Mouse (Mus musculus): Measurements from ENCODE around the gene Gm20517. TPM values are rescaled to one million over a fixed set of nuclear protein-coding genes. Genes with fewer than 3 reads are reported as not detected.

Gene Gm20517
- polyA plus RNA-seq, 2 experiments, result 0.86 TPM

GRCm38 (mm10) chr17:47601389-47601755, 10.0 kb upstream of the Gm20517 start:
- H3K4me3 ChIP-seq (ENCODE audit: insufficient read depth in 1 of 2, low read depth in 2 of 2, low read length in 2 of 2), result no peak overlapping the region
- TF ChIP-seq CTCF (IDR thresholded peaks at IDR 0.05; ENCODE audit: low read depth), result no peak
- no peak for TF ChIP-seq EP300 (IDR thresholded peaks at IDR 0.05; ENCODE audit: low read depth)
- H3K4me1 ChIP-seq (replicated peaks; ENCODE audit: control insufficient read depth in 2 of 2, insufficient read depth in 2 of 2, low read length in 1 of 2), result peaks cover 24 to 37% of the 10 kb centered on the region in 2 experiments
- no peaks in the 10 kb centered on the region for H3K27me3 ChIP-seq (ENCODE audit: control insufficient read depth, insufficient read depth, low read length)
- DNase-seq (ENCODE audit: low read depth in 3 of 3, low spot score in 3 of 3) (no peak), ATAC-seq (ENCODE audit: insufficient read depth) (no peak)
- no peak overlapping the region for H3K4me2 ChIP-seq (ENCODE audit: low read depth)
- no peak overlapping the region for H3K9ac ChIP-seq (replicated peaks)
- no peaks in the 10 kb centered on the region for H3K9me3 ChIP-seq (ENCODE audit: control insufficient read depth, low read length)
- no peak overlapping the region; the same call in 1 of the 2 replicates for H3K27ac ChIP-seq
- peaks cover 82% of the 10 kb centered on the region for H3K36me3 ChIP-seq (replicated peaks; ENCODE audit: control insufficient read depth, insufficient read depth, low read depth)
- WGBS (ENCODE audit: insufficient replicate concordance), result 85% methylated on average over 10 of the region's 10 CpGs

- peaks cover 15 to 28% of the 10 kb centered on the region in 2 experiments for H3K4me1 ChIP-seq (replicated peaks; ENCODE audit: control insufficient read depth in 2 of 2, insufficient read depth in 2 of 2, low read length in 1 of 2)
- no peak overlapping the region for H3K9ac ChIP-seq (replicated peaks)
- WGBS (ENCODE audit: insufficient replicate concordance), result 85% methylated on average over 11 of the region's 11 CpGs
- ATAC-seq (ENCODE audit: insufficient read depth), result no peak
- H3K27me3 ChIP-seq (ENCODE audit: control insufficient read depth, insufficient read depth, low read length), result no peaks in the 10 kb centered on the region
- TF ChIP-seq EP300 (IDR thresholded peaks at IDR 0.05; ENCODE audit: low read depth) (no peak), CTCF (IDR thresholded peaks at IDR 0.05; ENCODE audit: low read depth) (no peak)
- H3K4me2 ChIP-seq (ENCODE audit: low read depth), result no peak overlapping the region
- DNase-seq (ENCODE audit: low read depth in 3 of 3, low spot score in 3 of 3), result no peak
- H3K9me3 ChIP-seq (ENCODE audit: control insufficient read depth, low read length), result no peaks in the 10 kb centered on the region
- no peak overlapping the region for H3K27ac ChIP-seq
- no peak overlapping the region for H3K4me3 ChIP-seq (ENCODE audit: insufficient read depth in 1 of 2, low read depth in 2 of 2, low read length in 2 of 2)
- H3K36me3 ChIP-seq (replicated peaks; ENCODE audit: control insufficient read depth, insufficient read depth, low read depth), result peaks cover 84% of the 10 kb centered on the region
Measured at GRCm38 (mm10) chr17:47602289-47602688, 9.1 kb upstream of the Gm20517 start.

GRCm38 (mm10) chr17:47606220-47606619, 5.2 kb upstream of the Gm20517 start:
- WGBS (ENCODE audit: insufficient replicate concordance), result 71% methylated on average over 5 of the region's 5 CpGs
- TF ChIP-seq CTCF (IDR thresholded peaks at IDR 0.05; ENCODE audit: low read depth) (peak; percentile 69), EP300 (IDR thresholded peaks at IDR 0.05; ENCODE audit: low read depth) (no peak)
- DNase-seq (ENCODE audit: low read depth in 3 of 3, low spot score in 3 of 3) (no peak), ATAC-seq (ENCODE audit: insufficient read depth) (no peak)
- Histone ChIP-seq H3K9me3 (ENCODE audit: control insufficient read depth, low read length) (no peaks in the 10 kb centered on the region), H3K27me3 (ENCODE audit: control insufficient read depth, insufficient read depth, low read length) (no peaks in the 10 kb centered on the region), H3K4me2 (ENCODE audit: low read depth) (no peak overlapping the region), H3K36me3 (replicated peaks; ENCODE audit: control insufficient read depth, insufficient read depth, low read depth) (peaks cover 64% of the 10 kb centered on the region), H3K27ac (no peak overlapping the region), H3K4me3 (ENCODE audit: insufficient read depth in 1 of 2, low read depth in 2 of 2, low read length in 2 of 2) (no peak overlapping the region), H3K4me1 (replicated peaks; ENCODE audit: control insufficient read depth in 2 of 2, insufficient read depth in 2 of 2, low read length in 1 of 2) (peaks cover 10 to 18% of the 10 kb centered on the region in 2 experiments), H3K9ac (replicated peaks) (no peak overlapping the region)

GRCm38 (mm10) chr17:47609182-47609581, 2.2 kb upstream of the Gm20517 start:
- peak overlapping the region in 1 of 2 experiments; percentile 75; a peak in 2 of 4 replicates for H3K4me3 ChIP-seq (ENCODE audit: insufficient read depth in 1 of 2, low read depth in 2 of 2, low read length in 2 of 2)
- 69% methylated on average over 4 of the region's 4 CpGs for WGBS (ENCODE audit: insufficient replicate concordance)
- H3K9me3 ChIP-seq (ENCODE audit: control insufficient read depth, low read length), result no peaks in the 10 kb centered on the region
- peak overlapping the region; percentile 61 for H3K27ac ChIP-seq
- H3K36me3 ChIP-seq (replicated peaks; ENCODE audit: control insufficient read depth, insufficient read depth, low read depth), result peaks cover 52% of the 10 kb centered on the region
- H3K9ac ChIP-seq (replicated peaks), result peak overlapping the region; percentile 90
- H3K4me2 ChIP-seq (ENCODE audit: low read depth), result peak overlapping the region; percentile 71
- DNase-seq (ENCODE audit: low read depth in 3 of 3, low spot score in 3 of 3) (no peak), ATAC-seq (ENCODE audit: insufficient read depth) (no peak)
- no peaks in the 10 kb centered on the region for H3K27me3 ChIP-seq (ENCODE audit: control insufficient read depth, insufficient read depth, low read length)
- TF ChIP-seq CTCF (IDR thresholded peaks at IDR 0.05; ENCODE audit: low read depth), result no peak
- no peak for TF ChIP-seq EP300 (IDR thresholded peaks at IDR 0.05; ENCODE audit: low read depth)
- peaks cover 16 to 30% of the 10 kb centered on the region in 2 experiments for H3K4me1 ChIP-seq (replicated peaks; ENCODE audit: control insufficient read depth in 2 of 2, insufficient read depth in 2 of 2, low read length in 1 of 2)

- Histone ChIP-seq H3K4me1 (replicated peaks; ENCODE audit: control insufficient read depth in 2 of 2, insufficient read depth in 2 of 2, low read length in 1 of 2) (peaks cover 25 to 45% of the 10 kb centered on the region in 2 experiments), H3K27ac (peak overlapping the region; percentile 32), H3K36me3 (replicated peaks; ENCODE audit: control insufficient read depth, insufficient read depth, low read depth) (peaks cover 49% of the 10 kb centered on the region), H3K9me3 (ENCODE audit: control insufficient read depth, low read length) (no peaks in the 10 kb centered on the region), H3K4me3 (ENCODE audit: insufficient read depth in 1 of 2, low read depth in 2 of 2, low read length in 2 of 2) (peak overlapping the region; percentile 75 to 85), H3K9ac (replicated peaks) (peak overlapping the region; percentile 90), H3K27me3 (ENCODE audit: control insufficient read depth, insufficient read depth, low read length) (no peaks in the 10 kb centered on the region), H3K4me2 (ENCODE audit: low read depth) (peak overlapping the region; percentile 71)
- TF ChIP-seq CTCF (IDR thresholded peaks at IDR 0.05; ENCODE audit: low read depth), result no peak
- 0 out of 2 replicates have a peak, but pooled peaks have one; percentile 1 for TF ChIP-seq EP300 (IDR thresholded peaks at IDR 0.05; ENCODE audit: low read depth)
- DNase-seq (ENCODE audit: low read depth in 3 of 3, low spot score in 3 of 3) (no peak), ATAC-seq (ENCODE audit: insufficient read depth) (peak; percentile 7)
- WGBS (ENCODE audit: insufficient replicate concordance), result 0% methylated on average over 13 of the region's 13 CpGs
Measured at GRCm38 (mm10) chr17:47611661-47611982, 233 bp downstream of the Gm20517 start.

Measured in liver, embryonic 14.5 days (tissue).